Mouse (Mus musculus) brain, embryonic 14.5 days (tissue): ENCODE measurements around the gene Nrgn.

Source experiments
- CTCF ChIP-seq: fragments of 200-500 bp; IDR thresholded peaks from 2 replicates; pipeline ENCODE4 v1.5.1; 2012; ENCODE audit warnings: inconsistent platforms, mild to moderate bottlenecking, moderate library complexity, borderline replicate concordance; ENCODE audit not compliant: insufficient read depth, insufficient read length; ENCODE audit errors: extremely low read depth
- POLR2A ChIP-seq: fragments of 200-500 bp; IDR thresholded peaks from 2 replicates; pipeline ENCODE4 v1.6.1; 2012; ENCODE audit warnings: mild to moderate bottlenecking, inconsistent platforms, borderline replicate concordance; ENCODE audit not compliant: poor library complexity, insufficient read depth, insufficient read length, severe bottlenecking; ENCODE audit errors: extremely low read depth

DNA sequence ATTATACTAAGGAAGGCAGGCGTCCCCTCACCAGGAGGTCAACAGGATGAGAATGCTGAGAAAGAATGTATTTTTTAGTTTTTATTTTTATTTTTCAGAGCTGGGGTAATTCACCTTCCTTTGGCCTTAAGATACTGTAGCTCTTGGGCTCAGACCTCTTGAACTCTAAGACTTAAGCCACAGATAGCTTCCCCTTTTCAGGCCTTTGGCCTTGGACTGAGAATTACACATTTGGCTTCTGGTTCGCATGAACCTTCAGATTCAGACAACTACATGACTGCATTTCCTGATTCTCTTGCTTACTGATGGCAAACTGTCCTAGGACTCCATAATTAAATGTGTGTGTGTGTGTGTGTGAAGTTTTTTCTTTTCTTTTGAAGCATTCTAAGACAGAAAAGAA, 45.9 kb upstream of the Nrgn start:
- TF ChIP-seq CTCF, result no peak
- TF ChIP-seq POLR2A, result no peak
